Mouse (Mus musculus) CD4-positive, CD25-positive, alpha-beta regulatory T cell, adult 4 months (primary cell): Measurements from ENCODE around the gene Lbx2. TPM values are rescaled to one million over a fixed set of nuclear protein-coding genes. Genes with fewer than 3 reads are reported as not detected.

Experiments used
- ATAC-seq: one replicate; pipeline ENCODE4 v1.8.0; 2017
- polyA plus RNA-seq, 2 experiments: library from polyadenylated mRNA; unstranded; fragments of 100-300 nt; shearing (Covaris generic); gene quantifications; one replicate each; pipeline ENCODE4 v1.2.1; 2017

Lbx2 gene
- polyA plus RNA-seq, 2 experiments from 2014 or later = not detected

DNA sequence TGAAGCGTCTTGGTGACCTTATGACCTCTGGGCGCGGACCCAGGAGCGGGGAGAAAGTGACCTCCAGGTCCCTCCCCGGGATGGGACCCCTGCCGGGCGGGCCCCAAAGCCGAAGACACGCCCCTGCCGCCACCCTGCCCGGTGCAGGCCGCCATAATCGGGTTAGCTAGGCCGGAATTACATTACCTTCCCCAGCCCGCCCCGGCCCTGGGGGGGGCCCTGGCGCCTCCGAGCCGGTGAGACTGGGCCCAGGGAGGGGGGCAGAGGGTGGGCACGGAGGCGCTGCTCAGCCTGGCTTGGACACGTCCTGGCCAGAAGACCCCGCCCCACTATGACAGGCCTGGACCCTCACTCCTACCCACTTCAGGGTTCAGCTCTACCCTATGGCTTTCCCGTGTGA lies 14.9 kb upstream of the Lbx2 start:
- ATAC-seq = no peak

DNA sequence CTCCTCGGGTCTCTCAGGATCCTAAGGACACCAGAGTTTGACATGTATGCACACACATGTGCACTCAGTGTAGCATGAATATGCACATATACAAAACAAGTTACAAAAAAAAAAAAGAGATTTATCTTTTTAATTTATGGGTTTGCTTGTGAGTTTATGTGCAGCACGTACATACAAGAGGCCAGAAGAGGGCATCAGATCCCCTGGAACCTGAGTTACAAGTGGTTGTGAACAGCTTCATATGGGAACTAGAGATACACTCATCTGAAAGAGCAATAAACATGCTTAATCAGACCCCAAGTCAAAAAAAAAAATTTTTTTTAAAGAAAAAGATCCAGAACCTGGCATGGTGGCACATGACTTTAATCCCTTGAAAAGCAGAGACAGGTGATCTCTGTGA lies 11.2 kb upstream of the Lbx2 start:
- no peak for ATAC-seq

DNA sequence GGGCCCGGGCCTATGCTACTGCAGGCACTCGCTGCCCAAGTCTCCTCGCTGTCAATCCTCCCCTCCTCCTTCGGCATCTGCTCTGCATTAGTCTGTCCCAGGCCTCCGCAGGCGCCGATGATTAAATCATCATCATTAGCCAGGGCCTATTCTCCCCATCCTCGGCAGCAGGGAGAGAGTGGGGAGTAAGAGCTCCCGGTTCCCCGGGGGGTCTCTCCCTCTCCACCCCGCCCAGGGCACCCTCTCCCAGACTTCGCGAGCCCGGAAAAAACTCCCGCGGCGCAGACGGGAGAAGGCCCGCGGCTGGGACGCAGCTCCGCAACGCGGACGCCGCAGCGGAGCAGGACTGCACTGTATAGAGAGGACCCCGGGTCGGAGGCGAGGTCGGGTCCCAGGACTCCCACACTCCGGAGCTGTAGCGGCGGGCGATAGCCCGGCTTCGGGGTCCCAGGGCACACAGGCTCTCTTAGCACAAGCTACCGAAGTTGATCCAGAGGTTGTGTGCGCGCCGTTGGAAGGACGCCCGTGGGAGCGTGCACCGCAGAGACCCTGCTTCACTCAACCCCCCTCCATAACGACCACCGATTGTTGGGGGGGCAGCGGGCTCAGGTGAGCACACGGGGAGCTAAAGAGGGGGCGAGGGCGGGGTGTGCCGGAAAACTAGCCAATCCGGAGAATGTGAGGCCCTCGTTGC lies 8.4 kb upstream of the Lbx2 start, which contains the start of gene Pcgf1:
Gene Pcgf1, plus strand, starts transcription at position 240 of the 694 bp plus-strand sequence.
- ATAC-seq = peak; percentile 40

DNA sequence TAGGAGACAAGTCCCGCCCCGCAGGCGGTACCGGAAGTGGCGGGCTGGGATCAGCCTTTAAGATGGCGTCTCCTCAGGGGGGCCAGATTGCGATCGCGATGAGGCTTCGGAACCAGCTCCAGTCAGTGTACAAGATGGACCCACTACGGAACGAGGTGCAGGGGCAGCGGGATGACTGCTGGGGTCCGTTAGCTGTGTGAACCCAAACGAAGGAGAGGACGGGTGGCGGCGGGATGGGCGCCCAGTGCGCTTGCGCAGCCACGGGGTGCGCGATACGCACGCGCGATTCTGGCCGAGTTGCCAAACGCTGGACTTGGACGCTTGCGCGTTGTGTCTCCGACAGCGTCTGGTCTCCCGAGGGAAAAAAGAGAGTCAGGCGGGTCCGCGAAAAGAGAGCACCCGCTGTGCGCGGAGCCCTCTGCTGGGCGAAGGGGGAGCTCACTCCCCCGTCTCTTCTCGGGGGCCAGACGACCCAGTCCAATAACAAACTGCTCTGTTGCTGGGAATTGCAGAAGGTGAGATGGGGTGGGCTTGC lies 7.8 kb upstream of the Lbx2 start:
- peak; percentile 96 for ATAC-seq

- ATAC-seq = no peak
Observed at GRCm38 (mm10) chr6:83080210-83080609, 6.0 kb upstream of the Lbx2 start.

DNA sequence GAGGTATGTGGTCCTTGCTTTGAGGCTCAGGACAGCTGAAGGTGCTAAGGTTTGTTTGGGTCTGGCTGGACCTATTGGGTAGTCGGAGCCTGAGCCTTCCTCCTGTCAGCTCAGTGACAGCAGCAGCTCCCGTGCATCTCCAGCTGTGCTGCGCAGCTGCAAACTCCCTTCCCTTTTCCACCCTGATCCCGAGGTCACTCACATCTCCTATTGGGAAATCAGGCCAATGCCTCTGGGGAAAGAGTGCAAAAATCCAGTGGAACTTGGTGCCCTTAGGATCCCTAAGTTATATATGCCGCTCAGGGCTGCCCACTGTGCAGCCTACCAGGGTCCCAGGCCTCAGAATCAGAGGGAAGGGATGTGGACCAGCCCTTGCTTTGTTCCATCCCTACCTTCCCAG lies 2.7 kb upstream of the Lbx2 start:
- ATAC-seq = no peak

DNA sequence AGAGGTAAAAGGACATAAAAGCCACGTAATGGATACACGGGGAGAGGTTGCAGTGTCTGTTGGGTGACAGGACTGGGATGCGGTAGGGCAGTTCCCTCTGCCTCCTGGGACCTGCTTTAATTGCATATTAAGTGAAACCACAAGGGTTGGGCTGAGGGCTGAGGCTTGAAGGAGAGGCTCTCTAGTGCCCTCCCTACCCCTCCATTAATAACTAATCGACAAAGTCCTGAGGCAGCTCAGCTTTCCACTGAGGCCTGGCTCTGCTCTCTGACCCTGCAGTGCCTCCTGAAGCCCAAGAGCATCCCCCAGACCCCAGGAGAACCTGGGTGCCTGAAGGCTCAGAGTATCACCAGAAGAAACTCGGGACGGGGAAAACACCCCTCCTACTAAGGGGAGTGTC lies 1.7 kb upstream of the Lbx2 start:
- ATAC-seq = no peak

- peak; percentile 45 for ATAC-seq
Observed at GRCm38 (mm10) chr6:83087205-83087925, 1.2 kb downstream of the Lbx2 start.

GRCm38 (mm10) chr6:83087926-83088260 lies 1.7 kb downstream of the Lbx2 start:
- no peak for ATAC-seq

DNA sequence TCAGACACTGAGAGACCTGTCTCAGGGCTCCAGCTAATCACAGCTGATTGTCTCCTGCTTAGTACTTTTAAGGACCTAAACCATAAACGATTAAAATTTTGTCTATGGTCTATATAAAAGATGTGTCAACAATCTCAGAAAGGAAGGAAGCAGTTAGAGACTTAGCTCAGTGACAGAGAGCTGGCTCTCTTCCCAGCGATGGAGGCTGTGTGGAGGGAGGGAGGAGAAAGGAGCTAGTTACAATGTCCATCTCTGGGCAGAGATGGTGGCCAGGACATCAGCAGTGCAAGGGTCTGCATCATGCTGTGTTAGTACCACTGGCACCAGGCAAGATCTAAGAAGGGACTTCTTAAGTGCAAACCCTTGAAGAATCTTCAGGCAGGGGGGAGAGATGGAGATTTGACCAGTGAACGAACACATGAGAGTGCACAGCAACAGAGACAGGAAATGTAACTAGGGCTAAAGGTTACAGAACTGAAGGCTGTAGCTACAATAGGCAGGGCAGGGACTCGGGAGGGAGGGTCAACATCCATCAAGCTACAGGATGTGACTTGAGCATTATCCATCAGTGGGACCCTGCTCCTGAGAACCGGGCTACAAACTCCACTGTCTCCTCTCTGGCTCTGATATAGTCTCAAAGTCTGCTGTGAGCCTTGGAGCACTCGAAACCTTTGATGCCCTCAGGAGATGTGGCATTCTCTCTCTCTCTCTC lies 6.4 kb downstream of the Lbx2 start:
- no peak for ATAC-seq

- ATAC-seq = peak; percentile 98
Observed at GRCm38 (mm10) chr6:83095968-83096367, 9.8 kb downstream of the Lbx2 start.

DNA sequence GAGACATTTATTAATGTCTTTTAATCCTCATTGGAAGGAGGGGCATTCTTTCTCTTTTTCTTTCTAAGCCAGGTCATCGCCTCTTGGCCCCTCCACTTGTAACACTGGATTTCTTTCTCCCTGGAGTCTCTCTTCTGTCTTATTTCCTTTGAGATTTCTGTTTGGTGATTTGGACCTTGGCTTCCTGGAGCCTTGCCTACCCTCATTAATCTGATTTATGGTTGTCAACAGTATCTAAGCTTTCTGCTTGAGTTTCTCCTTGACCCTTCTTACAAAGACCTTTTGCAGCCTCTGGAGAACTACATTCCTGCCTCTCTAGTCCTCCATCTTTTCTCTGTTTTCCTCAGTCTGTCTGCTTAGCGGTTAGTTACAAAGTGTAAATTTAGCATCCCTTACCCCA lies 12.2 kb downstream of the Lbx2 start:
- ATAC-seq = no peak

DNA sequence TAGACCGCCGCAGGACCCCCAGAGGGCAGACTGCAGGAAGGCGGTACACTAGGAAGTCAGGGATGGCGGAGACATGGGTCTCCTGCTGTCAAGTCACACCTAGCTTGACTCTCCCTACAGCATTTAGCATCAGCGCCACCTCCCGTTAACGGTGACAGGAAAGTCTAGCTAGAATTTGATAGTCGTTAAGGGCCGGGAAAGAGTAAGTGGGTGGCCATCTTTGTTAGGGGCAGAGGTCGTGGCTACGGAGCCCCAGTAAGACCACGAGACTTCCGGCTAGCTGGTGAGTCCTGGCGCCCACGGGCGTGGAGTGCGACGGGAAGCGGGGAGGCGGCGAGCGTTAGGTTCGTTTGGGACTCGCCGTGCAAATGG lies 15.1 kb downstream of the Lbx2 start, which contains the start of the genes Ccdc142 and Gm42688:
Gene Ccdc142, plus strand, starts transcription at position 286 of the 372 bp plus-strand sequence.
Gene Gm42688, plus strand, starts transcription at position 302 of the 372 bp plus-strand sequence.
- ATAC-seq = peak; percentile 89

DNA sequence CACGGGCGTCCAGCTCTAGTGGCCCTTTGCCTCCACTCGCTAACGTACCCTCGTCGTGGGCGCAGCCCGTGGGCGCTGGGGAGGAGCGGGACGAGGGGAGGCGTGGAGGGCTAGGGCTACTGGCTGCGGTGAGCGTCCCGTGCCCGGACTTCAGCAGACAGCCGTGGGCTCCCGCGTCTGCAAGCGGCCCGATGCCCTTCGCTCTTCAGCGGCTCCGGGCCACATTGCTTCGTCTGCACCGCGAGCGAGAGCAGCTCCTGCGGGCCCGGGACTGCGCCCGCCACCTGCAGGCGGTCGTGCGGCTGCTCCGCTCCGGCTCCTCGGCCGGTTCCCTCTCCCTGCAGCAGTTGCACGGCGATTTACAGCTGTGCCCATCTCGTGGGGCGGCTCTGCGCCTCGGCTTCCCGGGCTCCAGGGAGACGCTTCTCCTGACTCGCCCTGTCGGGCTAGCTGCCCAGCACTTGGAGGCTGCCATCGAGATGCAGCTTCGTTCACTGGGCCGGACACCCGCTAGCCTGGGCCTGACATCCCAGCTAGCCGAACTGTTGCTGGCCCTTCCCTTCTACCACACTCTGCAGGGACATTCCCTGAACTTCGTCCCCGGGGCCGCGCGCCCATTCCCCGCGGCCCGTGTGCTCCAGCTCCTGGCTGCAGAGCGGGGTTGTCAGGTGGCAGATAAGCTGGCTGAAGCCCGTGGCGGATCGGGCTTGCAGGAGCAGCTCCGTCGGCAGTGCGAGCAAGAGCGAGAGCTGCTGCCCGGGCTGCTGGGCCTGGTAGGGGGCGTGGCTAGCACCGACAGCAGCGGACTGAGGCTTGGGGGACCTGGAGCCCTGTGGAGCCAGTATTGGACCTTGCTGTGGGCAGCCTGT lies 15.8 kb downstream of the Lbx2 start:
- peak; percentile 75 for ATAC-seq

- no peak for ATAC-seq
Observed at GRCm38 (mm10) chr6:83103130-83103650, 17.0 kb downstream of the Lbx2 start.

DNA sequence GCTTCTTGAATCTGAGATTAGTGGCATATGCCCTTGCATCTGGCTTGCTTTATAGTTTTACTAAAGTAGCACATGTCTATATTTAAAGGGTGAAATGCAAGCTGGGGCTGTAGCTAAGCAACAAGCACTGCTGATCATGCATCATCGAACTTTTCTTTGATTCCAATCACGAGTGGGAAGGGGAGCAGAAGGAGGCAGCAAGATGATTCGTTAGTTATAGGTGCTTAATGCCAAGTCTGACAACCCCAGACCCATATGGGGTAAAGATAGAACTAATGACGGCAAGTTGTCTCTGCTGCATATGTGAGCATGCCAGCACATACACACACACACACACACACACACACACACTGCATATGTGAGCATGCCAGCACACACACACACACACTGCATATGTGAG lies 18.0 kb downstream of the Lbx2 start:
- no peak for ATAC-seq

DNA sequence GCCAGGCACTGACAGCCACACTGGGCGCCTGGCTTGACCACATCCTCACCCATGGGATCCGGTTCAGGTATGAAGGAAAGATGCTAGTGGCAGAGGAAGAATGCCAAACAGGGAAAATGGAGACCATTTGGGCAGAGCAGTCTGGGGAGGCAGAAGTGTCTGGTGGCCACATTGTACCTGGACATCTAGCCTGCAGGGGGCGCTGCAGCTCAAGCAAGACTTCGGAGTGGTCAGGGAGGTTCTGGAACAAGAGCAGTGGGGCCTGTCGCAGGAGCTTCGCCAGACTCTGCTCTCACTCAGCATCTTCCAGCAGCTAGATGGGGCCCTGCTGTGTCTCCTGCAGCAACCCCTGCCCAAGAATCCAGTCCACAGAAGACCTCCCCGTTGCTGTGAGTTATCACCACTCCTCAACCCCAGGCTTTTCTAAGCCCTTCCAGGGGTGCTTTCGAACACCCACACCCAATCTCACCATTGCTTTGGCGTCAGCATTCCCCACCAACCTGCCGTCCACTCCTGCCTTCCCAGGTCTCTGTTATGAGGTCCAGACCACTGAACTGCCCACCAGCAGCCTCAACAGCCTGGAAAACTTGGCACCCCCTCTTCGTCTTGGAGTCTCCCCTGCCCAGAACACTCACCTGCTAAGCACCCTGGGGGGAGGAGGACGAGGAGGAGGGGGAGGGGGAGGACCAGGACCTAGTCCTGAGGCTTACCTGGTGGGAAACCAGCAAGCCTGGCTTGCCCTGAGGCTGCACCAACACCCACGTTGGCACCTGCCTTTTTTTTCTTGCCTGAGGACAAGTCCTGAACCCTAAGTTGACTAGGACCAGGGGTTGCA lies 21.6 kb downstream of the Lbx2 start:
- ATAC-seq = peak; percentile 50

DNA sequence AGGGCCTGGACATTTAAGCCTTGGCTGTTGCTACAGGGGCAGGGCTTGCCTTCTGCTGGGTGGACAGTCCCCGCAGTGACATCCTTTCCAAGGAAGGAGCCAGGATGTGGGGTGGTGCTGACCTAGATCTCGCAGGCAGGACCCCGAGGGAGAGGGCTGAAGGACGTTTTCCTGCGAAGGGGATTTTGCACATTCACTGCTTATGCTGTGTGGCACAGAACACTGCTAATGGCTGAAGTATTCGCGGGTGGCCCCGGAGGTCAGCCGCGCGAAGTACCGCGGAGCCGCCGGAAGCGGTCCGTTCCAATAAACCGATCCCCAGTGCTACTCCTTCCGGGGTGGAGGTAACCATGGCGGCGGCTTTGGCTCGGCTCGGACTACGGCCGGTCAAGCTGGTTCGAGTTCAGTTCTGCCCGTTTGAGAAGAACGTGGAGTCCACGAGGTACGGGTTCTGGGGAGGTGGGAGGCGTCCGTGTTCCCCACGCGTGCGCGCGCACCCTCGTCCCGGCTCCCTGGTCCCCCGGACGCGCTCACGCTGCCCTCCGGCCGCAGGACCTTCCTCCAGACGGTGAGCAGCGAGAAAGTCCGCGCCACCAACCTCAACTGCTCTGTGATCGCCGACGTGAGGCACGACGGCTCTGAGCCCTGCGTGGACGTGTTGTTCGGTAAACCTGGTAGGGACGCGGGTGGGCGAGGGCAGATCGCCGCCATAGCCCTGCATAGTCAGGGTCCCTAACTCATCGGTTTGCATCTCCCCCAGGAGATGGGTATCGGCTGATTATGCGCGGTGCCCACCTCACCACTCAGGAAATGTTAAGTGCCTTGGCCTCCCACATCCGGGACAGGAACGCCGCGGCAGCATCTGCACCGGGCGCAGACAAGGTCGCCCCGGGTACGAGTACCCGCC lies 22.8 kb downstream of the Lbx2 start, which contains the start of gene Mrpl53:
Gene Mrpl53, plus strand, starts transcription at position 279 of the 907 bp plus-strand sequence.
- peak; percentile 79 for ATAC-seq

GRCm38 (mm10) chr6:83111510-83112136 lies 25.5 kb downstream of the Lbx2 start:
- no peak for ATAC-seq
